Mouse (Mus musculus) left cerebral cortex, postnatal 4 days (tissue): ENCODE measurements around the gene Gm20388. TPM values are rescaled to one million over a fixed set of nuclear protein-coding genes. Genes with fewer than 3 reads are reported as not detected.

Experiments used
- DNase-seq: peaks from one replicate; pipeline ENCODE4 v3.0.0-alpha.2; 2022
- intact Hi-C: fragments of 180-260 bp; cut with DNase I; formaldehyde crosslinking; loops from one replicate; pipeline ENCODE4 v1.15.1; 2025
- total RNA-seq, 2 experiments: library from RNA; stranded (reverse); gene quantifications; 2 replicates each; pipeline ENCODE4 v1.2.3; 2021

The Gm20388 gene
- total RNA-seq, 2 experiments from 2014 or later: 6.5 to 12.8 TPM

- intact Hi-C loops: no loop called here
- peak; percentile 64 for DNase-seq
Observed at GRCm38 (mm10) chr8:120747286-120747685, 836.6 kb downstream of the Gm20388 start.

GRCm38 (mm10) chr8:120750616-120751015, 840.0 kb downstream of the Gm20388 start:
- no peak for DNase-seq
- intact Hi-C loops: no loop called here

DNA sequence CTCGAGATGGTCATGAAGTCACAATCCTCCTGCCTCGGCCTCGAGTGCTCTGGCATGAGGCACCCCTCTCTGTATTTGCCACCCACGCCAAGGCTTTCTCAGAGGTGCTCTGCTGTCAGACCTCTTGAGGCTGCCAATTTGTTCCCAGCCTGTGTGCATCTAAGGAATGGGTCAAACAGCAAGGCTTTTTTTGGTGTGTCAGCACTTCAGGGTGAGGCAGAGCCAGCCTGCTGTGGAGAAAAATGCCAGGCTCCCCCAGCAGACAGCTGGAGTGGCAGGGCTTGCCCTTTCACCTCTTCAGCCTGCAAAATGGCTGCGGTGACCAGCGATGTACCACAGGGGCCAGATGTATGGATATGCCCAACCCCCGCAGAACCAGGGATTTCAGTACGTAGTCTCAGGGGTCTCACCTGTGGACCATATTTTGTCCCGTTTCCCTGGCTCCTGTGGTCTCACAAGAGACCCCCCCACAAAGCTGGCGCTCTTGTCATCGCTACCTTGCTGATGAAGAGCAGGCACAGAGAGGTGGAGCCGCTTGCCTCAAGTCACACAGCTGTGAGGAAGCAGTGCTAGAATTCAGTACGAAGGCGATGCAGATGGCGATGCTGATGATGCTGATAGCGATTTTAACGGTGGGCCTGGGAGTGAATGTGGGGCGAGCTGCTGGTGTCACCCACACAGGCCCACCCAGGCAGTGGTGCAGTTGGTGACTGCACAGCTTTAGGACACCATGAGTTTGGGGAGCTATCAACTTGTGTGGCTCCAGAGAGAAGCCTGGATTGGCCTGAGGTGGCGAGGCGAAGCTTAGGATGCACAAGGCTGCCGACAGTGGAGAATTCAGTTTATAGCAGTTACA, 840.8 kb downstream of the Gm20388 start:
- intact Hi-C loops: no loop called here
- DNase-seq: no peak

DNA sequence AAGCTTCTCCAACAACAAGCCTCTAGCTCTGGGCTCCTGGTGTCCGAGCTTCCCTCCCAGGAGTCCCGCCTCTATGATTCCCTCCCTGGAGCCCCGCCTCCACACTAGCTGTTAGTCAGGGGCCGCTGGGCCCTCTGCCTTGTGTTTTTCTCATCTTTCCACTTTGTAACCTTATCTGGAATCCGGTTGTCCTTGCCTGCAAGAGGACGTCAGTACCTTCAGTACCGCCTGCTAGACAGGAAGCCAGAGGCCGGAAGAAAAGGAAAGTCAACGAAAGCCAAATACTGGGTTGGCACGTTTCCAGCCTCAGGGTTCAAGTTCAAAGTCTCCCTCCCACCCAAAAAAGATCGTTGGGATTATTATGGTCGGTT, 841.4 kb downstream of the Gm20388 start:
- DNase-seq: no peak
- intact Hi-C loops: no loop called here

- intact Hi-C loops: no loop called here
- DNase-seq: no peak
Observed at GRCm38 (mm10) chr8:120753476-120753875, 842.8 kb downstream of the Gm20388 start.

DNA sequence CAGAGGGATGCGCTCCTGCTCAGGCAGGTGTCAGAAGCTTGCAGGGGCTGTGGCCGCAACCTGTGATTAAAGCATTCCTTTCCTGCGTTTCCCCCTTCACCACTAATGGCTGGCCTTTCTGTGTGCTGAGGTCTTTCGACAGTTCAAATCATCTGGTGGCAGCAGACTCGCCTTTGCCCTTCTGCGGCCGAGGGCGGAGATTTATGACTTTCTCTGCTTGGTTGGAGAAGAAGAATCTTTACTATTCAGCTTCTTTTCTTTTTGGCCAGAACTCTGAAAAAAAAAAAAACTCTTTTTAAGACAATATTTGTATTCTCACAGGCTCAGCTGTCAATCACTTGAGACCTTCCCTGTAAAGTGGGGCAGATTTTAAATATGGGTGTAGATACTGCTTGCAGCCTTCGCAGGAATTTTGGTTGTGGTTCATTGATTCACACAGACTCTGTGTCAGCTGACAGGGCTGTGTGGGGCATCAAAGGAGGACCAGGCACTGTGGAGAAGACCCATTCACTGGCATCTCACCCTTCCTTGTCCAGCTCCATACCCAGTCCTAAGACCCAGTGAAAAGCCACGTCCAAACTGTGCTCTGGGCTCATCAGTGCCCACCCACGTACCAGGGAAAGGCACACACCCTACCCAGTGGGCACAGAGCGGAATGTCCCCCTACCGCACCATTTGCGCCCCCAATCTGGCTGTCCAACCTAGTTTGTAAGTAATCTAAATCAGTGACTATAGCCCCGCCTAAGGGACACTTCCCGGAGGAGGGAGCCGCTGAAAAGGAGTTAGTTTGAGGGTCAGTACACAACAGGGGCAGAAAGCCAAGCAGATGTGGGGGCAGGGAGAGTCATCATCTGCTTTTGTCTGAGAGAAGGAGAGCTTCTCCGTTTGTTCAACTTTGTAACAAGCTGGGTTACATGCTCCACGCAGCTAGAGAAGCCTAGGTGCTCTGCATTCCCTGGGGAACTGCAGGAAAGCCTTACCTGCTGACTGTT, 845.0 kb downstream of the Gm20388 start:
- no peak for DNase-seq
- intact Hi-C loops: no loop called here

- DNase-seq: no peak
- intact Hi-C loops: no loop called here
Observed at GRCm38 (mm10) chr8:120758005-120758404, 847.4 kb downstream of the Gm20388 start.

DNA sequence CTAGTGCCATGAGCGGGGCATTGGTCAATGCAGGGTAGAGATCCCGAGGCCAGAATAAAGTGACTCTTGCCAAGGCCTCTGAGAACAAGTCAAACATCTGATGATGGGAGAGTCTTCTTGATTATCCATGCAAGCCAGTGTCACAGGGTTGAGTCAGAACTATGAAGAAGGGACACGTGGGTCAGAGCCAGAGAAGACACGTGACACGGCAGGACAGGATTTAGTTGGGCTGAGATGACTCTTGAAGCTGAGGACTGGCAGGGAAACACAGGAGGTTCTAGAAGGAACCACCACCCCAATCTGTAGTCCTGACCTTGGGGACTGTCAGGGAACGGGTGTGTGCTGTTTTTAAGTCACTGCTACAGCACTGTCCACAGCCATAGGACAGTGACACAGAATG, 849.2 kb downstream of the Gm20388 start:
- intact Hi-C loops: no loop called here
- no peak for DNase-seq

- intact Hi-C loops: no loop called here
- no peak for DNase-seq
Observed at GRCm38 (mm10) chr8:120760341-120761215, 849.9 kb downstream of the Gm20388 start.

GRCm38 (mm10) chr8:120763267-120763666, 852.6 kb downstream of the Gm20388 start:
- intact Hi-C loops: no loop called here

DNA sequence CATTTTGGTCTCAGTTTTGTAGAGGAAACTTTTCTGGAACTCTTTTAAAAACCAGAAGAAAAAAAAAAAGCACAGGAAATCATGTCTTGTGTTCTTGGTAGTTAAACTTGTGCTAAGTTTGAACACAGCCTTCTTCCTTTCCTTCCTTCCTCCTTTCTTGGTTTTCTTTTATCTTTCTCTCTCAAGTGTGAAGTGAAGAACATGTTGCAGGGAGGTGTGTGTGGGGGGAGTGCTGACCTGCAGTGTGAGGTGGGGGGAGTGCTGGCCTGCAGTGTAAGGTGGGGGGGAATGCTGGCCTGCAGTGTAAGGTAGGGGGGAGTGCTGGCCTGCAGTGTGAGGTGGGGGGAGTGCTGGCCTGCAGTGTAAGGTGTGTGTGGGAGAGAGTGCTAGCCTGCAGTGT, 854.0 kb downstream of the Gm20388 start:
- DNase-seq: no peak
- intact Hi-C loops: no loop called here

More at GRCm38 (mm10) chr8:120763267-120763666, 852.6 kb downstream of the Gm20388 start:
- DNase-seq: no peak

DNA sequence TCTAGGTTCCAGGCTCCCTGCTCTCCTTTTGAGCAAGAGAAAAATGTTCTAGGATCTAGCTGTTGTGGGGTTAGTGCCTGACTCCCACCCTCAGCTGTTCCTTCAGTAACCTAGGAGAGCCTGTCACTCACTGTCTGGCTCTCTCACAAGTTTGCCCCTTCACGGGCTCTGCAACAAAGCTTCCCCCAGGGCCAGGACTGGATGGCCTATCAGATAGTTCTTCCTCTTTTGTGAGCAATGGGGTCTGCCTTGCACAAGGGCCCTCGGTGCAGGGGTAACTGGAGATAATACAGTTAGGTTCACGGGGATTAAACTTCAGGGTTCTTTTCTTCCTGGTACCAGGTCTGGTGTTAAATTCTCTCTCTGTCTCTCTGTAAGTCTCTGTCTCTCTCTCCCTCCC, 856.0 kb downstream of the Gm20388 start:
- DNase-seq: no peak
- intact Hi-C loops: no loop called here

DNA sequence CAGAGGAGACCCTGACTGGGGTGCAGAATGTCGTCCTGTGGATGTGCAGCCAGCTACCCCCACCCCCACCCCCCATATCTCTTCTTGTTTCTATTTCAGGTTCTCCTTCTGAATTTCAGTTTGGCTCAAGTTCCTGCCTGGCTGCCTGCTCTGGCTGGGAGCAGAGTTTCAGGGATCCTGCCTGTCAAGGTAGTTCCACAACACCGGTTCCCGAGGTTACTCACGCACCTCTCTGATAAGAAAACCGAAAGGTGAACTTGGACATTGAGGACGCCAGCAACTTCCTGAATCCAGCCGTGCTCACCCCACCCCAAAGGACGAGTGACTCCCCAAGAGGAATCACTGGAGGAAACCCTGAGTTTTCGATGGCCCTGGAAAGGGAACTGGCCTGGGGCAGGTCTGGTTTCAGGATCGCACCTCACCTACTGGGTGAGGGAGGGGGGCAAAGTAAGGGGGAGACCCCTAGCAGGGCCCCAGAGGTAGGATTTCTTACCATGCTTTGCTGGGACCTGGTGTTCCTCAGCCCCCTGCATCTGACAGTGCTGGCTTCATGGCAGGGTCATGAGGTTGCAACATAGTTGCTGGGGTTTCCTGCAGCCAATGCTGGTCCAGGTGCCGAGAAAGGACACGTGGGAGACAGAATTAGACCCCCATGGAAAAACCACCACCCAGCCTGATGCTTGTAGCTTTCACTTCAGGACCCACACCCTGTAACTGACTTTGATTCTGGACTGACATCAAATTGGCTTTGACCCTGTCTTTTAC, 858.0 kb downstream of the Gm20388 start:
- DNase-seq: no peak
- intact Hi-C loops: no loop called here

DNA sequence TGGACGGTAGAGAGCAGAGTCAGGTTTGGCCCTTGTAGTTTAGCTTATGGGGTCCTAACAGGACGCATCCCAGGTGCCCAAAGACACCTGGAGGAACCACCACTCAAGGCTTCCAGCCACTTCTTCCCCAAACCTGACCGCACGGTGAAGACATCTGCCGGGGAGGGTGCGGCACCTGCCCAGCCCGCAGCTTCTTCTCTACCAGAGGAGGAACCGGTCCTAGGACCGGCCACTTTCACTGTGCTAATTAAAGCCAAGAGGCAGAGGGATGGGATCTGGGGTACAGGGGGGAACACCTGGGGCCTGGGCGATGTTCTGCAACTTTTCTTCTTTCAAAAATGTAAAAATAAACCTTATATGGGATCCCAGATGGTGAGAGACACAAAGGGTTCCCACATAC, 866.5 kb downstream of the Gm20388 start:
- DNase-seq: no peak
- intact Hi-C loops: no loop called here

- intact Hi-C loops: no loop called here
- peak; percentile 46 for DNase-seq
Observed at GRCm38 (mm10) chr8:120777732-120778131, 867.1 kb downstream of the Gm20388 start.

GRCm38 (mm10) chr8:120779106-120779505, 868.5 kb downstream of the Gm20388 start:
- intact Hi-C loops: no loop called here
- DNase-seq: no peak

DNA sequence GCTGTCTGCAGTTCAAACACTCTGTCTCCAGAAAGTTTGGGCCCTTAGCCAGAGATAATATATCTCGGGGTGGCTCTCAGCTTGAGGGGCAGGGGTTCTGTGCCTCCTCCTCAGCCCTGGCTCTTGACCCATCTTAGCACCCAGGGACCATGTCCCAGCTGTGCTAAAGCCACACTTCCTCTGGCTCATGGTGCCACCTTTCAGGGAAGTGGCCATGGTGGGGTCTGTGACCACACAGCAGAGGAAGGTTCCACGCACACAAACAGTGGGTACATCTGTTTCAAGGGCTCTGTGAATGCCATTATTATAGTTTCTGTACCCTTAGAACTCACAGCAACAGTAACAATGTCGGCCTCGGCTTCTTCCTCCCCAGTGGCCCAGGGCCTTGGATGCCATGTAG, 873.1 kb downstream of the Gm20388 start:
- intact Hi-C loops: no loop called here
- no peak for DNase-seq

GRCm38 (mm10) chr8:120786753-120787152, 876.1 kb downstream of the Gm20388 start:
- intact Hi-C loops: no loop called here
- no peak for DNase-seq

GRCm38 (mm10) chr8:120787631-120788030, 877.0 kb downstream of the Gm20388 start:
- DNase-seq: no peak
- intact Hi-C loops: no loop called here

DNA sequence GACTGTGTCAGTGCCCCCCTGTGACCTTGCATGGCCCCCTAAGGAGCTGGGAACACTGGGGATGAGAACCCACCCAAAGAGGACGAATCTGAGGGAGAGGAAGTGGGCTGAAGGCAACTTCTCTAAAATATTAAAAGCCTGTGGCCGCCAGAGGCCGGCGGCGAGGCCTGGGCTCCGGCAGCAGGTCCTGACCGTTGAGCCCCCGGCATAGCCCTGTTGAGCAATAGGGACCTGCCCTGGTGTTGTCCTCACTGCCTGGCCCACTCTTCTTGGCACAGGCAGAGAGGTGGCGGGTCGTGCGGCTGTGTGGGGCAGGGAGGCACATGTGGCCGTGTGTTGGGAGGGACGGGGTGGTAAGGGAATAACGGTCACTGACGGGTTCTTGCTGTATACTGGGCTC, 882.1 kb downstream of the Gm20388 start:
- no peak for DNase-seq
- intact Hi-C loops: no loop called here
